Mouse (Mus musculus) neural tube, embryonic 15.5 days (tissue): ENCODE measurements around the gene Awat1. TPM values are rescaled to one million over a fixed set of nuclear protein-coding genes. Genes with fewer than 3 reads are reported as not detected.
A peak's percentile ranks its signal among the peaks of the same experiment; 100 is the strongest.

Source experiments
- ATAC-seq: fragments of 200-750 bp; cut with Nextera tagmentation; 2 replicates; pipeline ENCODE4 v1.8.0; 2017; ENCODE audit warnings: mild to moderate bottlenecking, moderate TSS enrichment, moderate library complexity; ENCODE audit not compliant: low FRiP score
- H3K27ac ChIP-seq: fragments of 300-500 bp; sonication (generic); replicated peaks from 2 replicates; pipeline ENCODE4 v1.5.1; 2015; ENCODE audit warnings: mild to moderate bottlenecking, inconsistent platforms
- H3K27me3 ChIP-seq: fragments of 300-500 bp; sonication (generic); replicated peaks from 2 replicates; pipeline ENCODE4 v1.6.1; 2015; ENCODE audit warnings: inconsistent platforms
- H3K36me3 ChIP-seq: fragments of 300-500 bp; sonication (generic); 2 replicates; pipeline ENCODE4 v1.6.1; 2015; ENCODE audit warnings: inconsistent platforms
- H3K4me1 ChIP-seq: fragments of 300-500 bp; sonication (generic); 2 replicates; pipeline ENCODE4 v1.6.1; 2015; ENCODE audit warnings: inconsistent platforms
- H3K4me2 ChIP-seq: fragments of 300-500 bp; sonication (generic); 2 replicates; pipeline ENCODE4 v1.6.1; 2015; ENCODE audit warnings: inconsistent platforms, mild to moderate bottlenecking, moderate library complexity
- H3K4me3 ChIP-seq: fragments of 300-500 bp; sonication (generic); replicated peaks from 2 replicates; pipeline ENCODE4 v1.5.1; 2015; ENCODE audit warnings: mild to moderate bottlenecking, inconsistent platforms
- H3K9ac ChIP-seq: fragments of 300-500 bp; sonication (generic); replicated peaks from 2 replicates; pipeline ENCODE4 v1.6.1; 2015; ENCODE audit warnings: mild to moderate bottlenecking, inconsistent platforms
- H3K9me3 ChIP-seq: fragments of 300-500 bp; sonication (generic); replicated peaks from 2 replicates; pipeline ENCODE4 v1.6.1; 2016; ENCODE audit warnings: inconsistent platforms
- WGBS: fragments of 180-500 bp; shearing (Covaris S2); methylation state at CpG from one replicate; pipeline ENCODE4 v1.1.7; 2015; ENCODE audit warnings: mixed read lengths; 5-methylcytosine and 5-hydroxymethylcytosine counted together
- polyA plus RNA-seq: library from polyadenylated mRNA; unstranded; fragments of >200 nt; fragmentation: Nextera tagmentation; extraction: Ambion mirVana; gene quantifications from 2 replicates; pipeline ENCODE4 v1.2.1, GENCODE M21; 2015

The Awat1 gene
- polyA plus RNA-seq, 1 experiment from 2014 or later: not detected

GRCm38 (mm10) chrX:100625546-100625801 lies 53.4 kb downstream of the Awat1 start, which contains the start of gene Kif4:
Gene Kif4 (plus strand): TSS chrX:100625737.
- no peaks in the 10 kb centered on the region for H3K27me3 ChIP-seq
- peak within 1 kb of the TSS; percentile 74 for H3K27ac ChIP-seq
- peaks cover 10% of the 10 kb centered on the region for H3K4me1 ChIP-seq
- 0 out of 2 replicates have a peak, but pooled peaks cover 4% of the 10 kb centered on the region for H3K36me3 ChIP-seq
- H3K9ac ChIP-seq: peak within 1 kb of the TSS; percentile 60
- H3K9me3 ChIP-seq: no peaks in the 10 kb centered on the region
- peak within 1 kb of the TSS; percentile 84 for H3K4me2 ChIP-seq
- H3K4me3 ChIP-seq: peak within 1 kb of the TSS; percentile 50
- ATAC-seq: no peak
- WGBS: 28% methylated on average over 3 of the region's 3 CpGs

GRCm38 (mm10) chrX:100625802-100626793 lies 54.0 kb downstream of the Awat1 start, which contains the start of gene Pdzd11:
Gene Pdzd11 (minus strand): TSS chrX:100626568.
- Histone ChIP-seq H3K4me1 (peaks cover 10% of the 10 kb centered on the region), H3K27ac (peak within 1 kb of the TSS; percentile 74), H3K9ac (peak within 1 kb of the TSS; percentile 60), H3K36me3 (0 out of 2 replicates have a peak, but pooled peaks cover 4% of the 10 kb centered on the region), H3K4me2 (peak within 1 kb of the TSS; percentile 84), H3K9me3 (no peaks in the 10 kb centered on the region), H3K4me3 (peak within 1 kb of the TSS; percentile 50), H3K27me3 (no peaks in the 10 kb centered on the region)
- WGBS: 21% methylated on average over 62 of the region's 62 CpGs
- peak; percentile 100 for ATAC-seq

Other genes with a start within 250 kb of the Awat1 start
- gene Otud6a, start 143.2 kb upstream of the Awat1 start, polyA plus RNA-seq: not detected in 2 replicates
- 0.12 and 0.22 TPM in 2 replicates for gene Awat2, start 129.5 kb upstream of the Awat1 start, polyA plus RNA-seq
- gene Igbp1, start 78.0 kb upstream of the Awat1 start, polyA plus RNA-seq: 25.3 and 29.8 TPM in 2 replicates
- gene Dgat2l6, start 47.4 kb upstream of the Awat1 start, polyA plus RNA-seq: not detected in 2 replicates
- gene P2ry4, start 22.6 kb downstream of the Awat1 start, polyA plus RNA-seq: not detected in 2 replicates
- gene Arr3, start 33.2 kb downstream of the Awat1 start, polyA plus RNA-seq: not detected in 2 replicates
- gene Kif4, start 53.5 kb downstream of the Awat1 start, polyA plus RNA-seq: 3.6 and 7.3 TPM in 2 replicates
- 89.3 and 91.5 TPM in 2 replicates for gene Pdzd11, start 54.3 kb downstream of the Awat1 start, polyA plus RNA-seq
- 27.3 and 31.7 TPM in 2 replicates for gene Gdpd2, start 157.6 kb downstream of the Awat1 start, polyA plus RNA-seq
- 5.5 and 5.6 TPM in 2 replicates for gene Dlg3, start 195.5 kb downstream of the Awat1 start, polyA plus RNA-seq